Mouse (Mus musculus) heart, postnatal 0 days (tissue): Measurements from ENCODE around the gene Gpx3. TPM values are rescaled to one million over a fixed set of nuclear protein-coding genes. Genes with fewer than 3 reads are reported as not detected.

Source experiments
- ATAC-seq: fragments of 200-750 bp; cut with Nextera tagmentation; 2 replicates; pipeline ENCODE4 v1.8.0; 2017; ENCODE audit warnings: low read depth, moderate number of reproducible peaks, moderate library complexity; ENCODE audit not compliant: insufficient read depth
- DNase-seq: peaks from one replicate; pipeline ENCODE4 v3.0.0-alpha.2; 2016; ENCODE audit warnings: low spot score
- H3K27ac ChIP-seq: fragments of 300-500 bp; sonication (generic); 2 replicates; pipeline ENCODE4 v1.5.1; 2014; ENCODE audit warnings: low read depth, mild to moderate bottlenecking
- H3K27me3 ChIP-seq: fragments of 300-500 bp; sonication (generic); 2 replicates; pipeline ENCODE4 v1.6.1; 2014; ENCODE audit warnings: low read length, mixed read lengths; ENCODE audit not compliant: control insufficient read depth, insufficient read depth
- H3K36me3 ChIP-seq: fragments of 300-500 bp; sonication (generic); replicated peaks from 2 replicates; pipeline ENCODE4 v1.6.1; 2014; ENCODE audit warnings: low read length, mixed read lengths; ENCODE audit not compliant: control insufficient read depth, insufficient read depth
- H3K4me1 ChIP-seq: fragments of 300-500 bp; sonication (generic); 2 replicates; pipeline ENCODE4 v1.6.1; 2014; ENCODE audit warnings: antibody characterized with exemption; ENCODE audit not compliant: control insufficient read depth, insufficient read depth
- H3K4me2 ChIP-seq: fragments of 300-500 bp; sonication (generic); 2 replicates; pipeline ENCODE4 v1.6.1; 2014; ENCODE audit warnings: low read depth, mild to moderate bottlenecking, low read length, moderate library complexity
- H3K4me3 ChIP-seq: fragments of 300-500 bp; sonication (generic); 2 replicates; pipeline ENCODE4 v1.5.1; 2014; ENCODE audit warnings: low read depth, low read length
- H3K9ac ChIP-seq: fragments of 300-500 bp; sonication (generic); replicated peaks from 2 replicates; pipeline ENCODE4 v1.6.1; 2014; ENCODE audit warnings: low read depth, low read length, mixed read lengths
- H3K9me3 ChIP-seq: fragments of 300-500 bp; sonication (generic); replicated peaks from 2 replicates; pipeline ENCODE4 v1.6.1; 2016; ENCODE audit warnings: low read length; ENCODE audit not compliant: control insufficient read depth
- CTCF ChIP-seq: IDR thresholded peaks from 2 replicates; pipeline ENCODE4 v1.5.1; 2016; ENCODE audit warnings: antibody characterized with exemption, control low read depth, low read depth
- EP300 ChIP-seq: IDR thresholded peaks from 2 replicates; pipeline ENCODE4 v1.6.1; 2016; ENCODE audit warnings: antibody characterized with exemption, low read depth
- WGBS: fragments of 180-500 bp; shearing (Covaris S2); extraction: QIAGEN DNeasy Blood & Tissue Kit; methylation state at CpG from one replicate; pipeline ENCODE4 v1.1.7; 2014; 5-methylcytosine and 5-hydroxymethylcytosine counted together
- polyA plus RNA-seq: library from polyadenylated mRNA; unstranded; fragments of >200 nt; fragmentation: Nextera tagmentation; extraction: Ambion mirVana; gene quantifications from 2 replicates; pipeline ENCODE4 v1.2.1, GENCODE M21; 2015
- total RNA-seq: library from RNA; depleted of rRNA; stranded (reverse); fragments of >200 nt; gene quantifications from 2 replicates; pipeline ENCODE4 v1.2.3, GENCODE M21; 2014; ENCODE audit warnings: low replicate concordance

The Gpx3 gene
- total and polyA plus RNA-seq, 2 experiments from 2014 or later = 114 to 788 TPM

- TF ChIP-seq EP300 (no peak), CTCF (no peak)
- WGBS = 88% methylated on average over 3 of the region's 3 CpGs
- no peaks in the 10 kb centered on the region for H3K9me3 ChIP-seq
- DNase-seq (no peak), ATAC-seq (no peak)
- no peaks in the 10 kb centered on the region for H3K27me3 ChIP-seq
- no peak overlapping the region for H3K27ac ChIP-seq
- no peak overlapping the region for H3K9ac ChIP-seq
- peaks cover 3% of the 10 kb centered on the region; the same call in 1 of the 2 replicates for H3K4me1 ChIP-seq
- peaks cover 76% of the 10 kb centered on the region for H3K36me3 ChIP-seq
- no peak overlapping the region for H3K4me3 ChIP-seq
- no peak overlapping the region for H3K4me2 ChIP-seq
Measured at GRCm38 (mm10) chr11:54911201-54911600, 8.9 kb downstream of the Gpx3 start.

GRCm38 (mm10) chr11:54911671-54912502 is 9.6 kb downstream of the Gpx3 start:
- Histone ChIP-seq H3K4me2 (no peak overlapping the region), H3K9me3 (no peaks in the 10 kb centered on the region), H3K27ac (no peak overlapping the region), H3K4me3 (no peak overlapping the region), H3K36me3 (peaks cover 83% of the 10 kb centered on the region), H3K4me1 (no peaks in the 10 kb centered on the region), H3K27me3 (no peaks in the 10 kb centered on the region), H3K9ac (no peak overlapping the region)
- ATAC-seq (no peak), DNase-seq (no peak)
- 87% methylated on average over 7 of the region's 7 CpGs for WGBS
- TF ChIP-seq CTCF (no peak), EP300 (no peak)

GRCm38 (mm10) chr11:54912503-54913316 is 10.5 kb downstream of the Gpx3 start:
- ATAC-seq (no peak), DNase-seq (no peak)
- 63% methylated on average over 9 of the region's 9 CpGs for WGBS
- H3K27me3 ChIP-seq = no peaks in the 10 kb centered on the region
- no peak overlapping the region for H3K4me2 ChIP-seq
- H3K36me3 ChIP-seq = peaks cover 92% of the 10 kb centered on the region
- no peaks in the 10 kb centered on the region for H3K4me1 ChIP-seq
- TF ChIP-seq EP300 = no peak
- no peak for TF ChIP-seq CTCF
- H3K9me3 ChIP-seq = no peaks in the 10 kb centered on the region
- H3K9ac ChIP-seq = no peak overlapping the region
- H3K4me3 ChIP-seq = no peak overlapping the region
- H3K27ac ChIP-seq = no peak overlapping the region

GRCm38 (mm10) chr11:54913841-54914240 is 11.6 kb downstream of the Gpx3 start:
- 94% methylated on average over 5 of the region's 5 CpGs for WGBS
- H3K27me3 ChIP-seq = no peaks in the 10 kb centered on the region
- H3K4me3 ChIP-seq = no peak overlapping the region
- no peak overlapping the region for H3K4me2 ChIP-seq
- no peaks in the 10 kb centered on the region for H3K4me1 ChIP-seq
- peaks cover 92% of the 10 kb centered on the region for H3K36me3 ChIP-seq
- TF ChIP-seq CTCF = no peak
- no peak for TF ChIP-seq EP300
- no peak overlapping the region for H3K27ac ChIP-seq
- no peak for ATAC-seq
- no peaks in the 10 kb centered on the region for H3K9me3 ChIP-seq
- no peak for DNase-seq
- H3K9ac ChIP-seq = no peak overlapping the region

GRCm38 (mm10) chr11:54917461-54917860 is 15.2 kb downstream of the Gpx3 start:
- DNase-seq (no peak), ATAC-seq (no peak)
- Histone ChIP-seq H3K36me3 (peaks cover 90% of the 10 kb centered on the region), H3K9me3 (no peaks in the 10 kb centered on the region), H3K27me3 (no peaks in the 10 kb centered on the region), H3K9ac (no peak overlapping the region), H3K4me3 (no peak overlapping the region), H3K27ac (no peak overlapping the region), H3K4me2 (no peak overlapping the region), H3K4me1 (0 out of 2 replicates have a peak, but pooled peaks cover 18% of the 10 kb centered on the region)
- no peak for TF ChIP-seq CTCF
- no peak for TF ChIP-seq EP300
- WGBS = 82% methylated on average over 7 of the region's 7 CpGs
